Mouse (Mus musculus) brain, embryonic 14.5 days (tissue): Measurements from ENCODE around the gene Sema3b.

Experiments
- CTCF ChIP-seq: fragments of 200-500 bp; IDR thresholded peaks from 2 replicates; pipeline ENCODE4 v1.5.1; 2012; ENCODE audit warnings: inconsistent platforms, mild to moderate bottlenecking, moderate library complexity, borderline replicate concordance; ENCODE audit not compliant: insufficient read depth, insufficient read length; ENCODE audit errors: extremely low read depth
- POLR2A ChIP-seq: fragments of 200-500 bp; IDR thresholded peaks from 2 replicates; pipeline ENCODE4 v1.6.1; 2012; ENCODE audit warnings: mild to moderate bottlenecking, inconsistent platforms, borderline replicate concordance; ENCODE audit not compliant: poor library complexity, insufficient read depth, insufficient read length, severe bottlenecking; ENCODE audit errors: extremely low read depth

DNA sequence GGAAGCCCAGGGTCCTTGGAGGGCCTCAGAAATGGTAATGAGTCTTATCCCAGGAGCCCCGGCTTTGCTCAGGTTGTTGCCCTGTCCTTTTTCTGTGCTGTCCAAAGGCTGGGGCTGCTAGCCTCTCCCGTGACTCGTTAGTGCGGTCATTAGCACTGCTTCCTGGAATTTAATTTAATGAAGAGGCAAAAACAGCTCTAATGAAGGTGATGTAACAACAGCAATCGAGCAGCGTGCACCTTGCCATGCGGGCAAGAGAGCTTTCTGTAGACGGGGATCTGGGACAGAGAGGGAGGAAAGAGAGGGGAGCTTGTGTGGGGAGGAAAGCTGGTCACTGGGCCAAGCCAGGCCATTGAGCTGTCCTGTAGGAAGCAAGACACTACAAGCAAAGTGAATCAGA is 32.6 kb upstream of the Sema3b start:
- TF ChIP-seq CTCF = no peak
- no peak for TF ChIP-seq POLR2A
